Mouse (Mus musculus) cerebellum, postnatal 14 days (tissue): ENCODE measurements at regions not wholly inside any gene's neighbourhood (a gene's known extent, or its start where the extent isn't known, plus 50 kb on each side); places are given as distances from the start of the nearest gene placed in this dataset.

Experiments
- DNase-seq, 2 experiments: peaks; one replicate each; pipeline ENCODE4 v3.0.0; 2021; ENCODE audit warnings: mixed read lengths in 2 of 2

GRCm38 (mm10) chr15:48860627-48861026, 5024.1 kb upstream of the Gm7489 start:
- DNase-seq: no peak

- DNase-seq: no peak
Observed at GRCm38 (mm10) chr15:48898546-48898945, 4986.2 kb upstream of the Gm7489 start.

GRCm38 (mm10) chr15:48904687-48905086, 4980.0 kb upstream of the Gm7489 start:
- DNase-seq: no peak

- DNase-seq: peak; percentile 3 to 5
Observed at GRCm38 (mm10) chr15:48925940-48926339, 4958.8 kb upstream of the Gm7489 start.

GRCm38 (mm10) chr15:48946150-48946549, 4938.6 kb upstream of the Gm7489 start:
- no peak for DNase-seq

GRCm38 (mm10) chr15:48976176-48976575, 4908.5 kb upstream of the Gm7489 start:
- DNase-seq: no peak

GRCm38 (mm10) chr15:48976583-48976982, 4908.1 kb upstream of the Gm7489 start:
- no peak for DNase-seq
